Mouse (Mus musculus) MEL (cell line): ENCODE results near the gene Plpp2.

ENCODE experiments used
- CTCF ChIP-seq, 3 experiments: IDR thresholded peaks in 2 of 3; conservative IDR thresholded peaks in 1 of 3; 2 replicates each; pipeline ENCODE4 v1.5.1; 2011 to 2012; ENCODE audit warnings: low read length in 3 of 3, low read depth in 2 of 3, mild to moderate bottlenecking in 2 of 3, improper control_type of control experiment in 1 of 3, inconsistent platforms in 1 of 3, mixed read lengths in 1 of 3, moderate library complexity in 1 of 3; ENCODE audit not compliant: control insufficient read depth in 1 of 3, insufficient read depth in 1 of 3, poor library complexity in 1 of 3, severe bottlenecking in 1 of 3
- E2F4 ChIP-seq: IDR thresholded peaks from 2 replicates; pipeline ENCODE4 v1.6.1; 2011; ENCODE audit warnings: low read depth, low read length, improper control_type of control experiment, borderline replicate concordance
- ELF1 ChIP-seq: IDR thresholded peaks from 2 replicates; pipeline ENCODE4 v1.6.1; 2014; ENCODE audit warnings: low read depth, mild to moderate bottlenecking, inconsistent platforms, low read length, improper control_type of control experiment, moderate library complexity
- GATA1 ChIP-seq: IDR thresholded peaks from 2 replicates; pipeline ENCODE4 v1.6.1; 2011; ENCODE audit warnings: low read depth, low read length, improper control_type of control experiment
- KAT2A ChIP-seq: conservative IDR thresholded peaks from 2 replicates; pipeline ENCODE4 v1.6.1; 2012; ENCODE audit warnings: low read depth, low read length, improper control_type of control experiment, inconsistent platforms
- POLR2A ChIP-seq, 2 experiments: IDR thresholded peaks; 2 replicates each; pipeline ENCODE4 v1.6.1; 2011 to 2012; ENCODE audit warnings: low read length in 2 of 2, mild to moderate bottlenecking in 2 of 2, control low read depth in 1 of 2, improper control_type of control experiment in 1 of 2, low read depth in 1 of 2, moderate library complexity in 1 of 2; ENCODE audit not compliant: control insufficient read depth in 1 of 2, insufficient read depth in 1 of 2, poor library complexity in 1 of 2
- SIN3A ChIP-seq: IDR thresholded peaks from 2 replicates; pipeline ENCODE4 v1.6.1; 2012; ENCODE audit warnings: low read length, improper control_type of control experiment, inconsistent platforms
- TAL1 ChIP-seq: IDR thresholded peaks from 2 replicates; pipeline ENCODE4 v1.6.1; 2012; ENCODE audit warnings: mild to moderate bottlenecking, inconsistent platforms, low read length, moderate library complexity, mixed read lengths
- TCF12 ChIP-seq: IDR thresholded peaks from 2 replicates; pipeline ENCODE4 v1.6.1; 2014; ENCODE audit warnings: low read depth, mild to moderate bottlenecking, inconsistent platforms, low read length, improper control_type of control experiment, moderate library complexity
- USF2 ChIP-seq, 2 experiments: IDR thresholded peaks; 2 replicates each; pipeline ENCODE4 v1.6.1; 2011 to 2012; ENCODE audit warnings: improper control_type of control experiment in 2 of 2, low read length in 2 of 2, borderline replicate concordance in 1 of 2, inconsistent platforms in 1 of 2, low read depth in 1 of 2, mild to moderate bottlenecking in 1 of 2; ENCODE audit not compliant: insufficient read depth in 1 of 2
- ZC3H11A ChIP-seq: IDR thresholded peaks from 2 replicates; pipeline ENCODE4 v1.6.1; 2012; ENCODE audit warnings: low read depth, mild to moderate bottlenecking, inconsistent platforms, low read length, improper control_type of control experiment
- ZMIZ1 ChIP-seq: IDR thresholded peaks from 2 replicates; pipeline ENCODE4 v1.6.1; 2012; ENCODE audit warnings: low read depth, mild to moderate bottlenecking, inconsistent platforms, low read length, improper control_type of control experiment, moderate library complexity

- no peak for TF ChIP-seq CTCF (IDR thresholded peaks at IDR 0.05 in 2 of 3, conservative IDR thresholded peaks at IDR 0.05 in 1 of 3; ENCODE audit: control insufficient read depth in 1 of 3, insufficient read depth in 1 of 3, low read depth in 2 of 3, low read length in 3 of 3, poor library complexity in 1 of 3, severe bottlenecking in 1 of 3)
- no peak for TF ChIP-seq POLR2A (IDR thresholded peaks at IDR 0.05; ENCODE audit: control insufficient read depth in 1 of 2, insufficient read depth in 1 of 2, low read depth in 1 of 2, low read length in 2 of 2, poor library complexity in 1 of 2)
- TF ChIP-seq TCF12 = no peak
- no peak for TF ChIP-seq ZMIZ1
- no peak for TF ChIP-seq KAT2A
- TF ChIP-seq E2F4 = no peak
- TF ChIP-seq TAL1 = no peak
- no peak for TF ChIP-seq ZC3H11A
- TF ChIP-seq ELF1 = no peak
- no peak for TF ChIP-seq USF2 (IDR thresholded peaks at IDR 0.05; ENCODE audit: borderline replicate concordance in 1 of 2, insufficient read depth in 1 of 2, low read depth in 1 of 2, low read length in 2 of 2)
- TF ChIP-seq SIN3A = no peak
- TF ChIP-seq GATA1 = no peak
These were observed 13.6 kb upstream of the Plpp2 start for GRCm38 (mm10) chr10:79547148-79547675.
